Mouse (Mus musculus) olfactory bulb, adult 2 months (tissue): ENCODE results near the gene Iqgap3.

Experiments
- CTCF ChIP-seq: fragments of 200-500 bp; IDR thresholded peaks from 2 replicates; pipeline ENCODE4 v1.5.1; 2012; ENCODE audit warnings: low read depth, mild to moderate bottlenecking, low read length, moderate library complexity; ENCODE audit not compliant: insufficient read depth
- POLR2A ChIP-seq: fragments of 200-500 bp; IDR thresholded peaks from 2 replicates; pipeline ENCODE4 v1.6.1; 2012; ENCODE audit warnings: mild to moderate bottlenecking, low read depth, low read length, moderate library complexity; ENCODE audit not compliant: insufficient read depth

GRCm38 (mm10) chr3:88141439-88141786, 59.6 kb downstream of the Iqgap3 start:
- no peak for TF ChIP-seq CTCF
- TF ChIP-seq POLR2A = no peak
